Mouse (Mus musculus): ENCODE measurements around the gene Fam163b. TPM values are rescaled to one million over a fixed set of nuclear protein-coding genes. Genes with fewer than 3 reads are reported as not detected.

Gene Fam163b
- polyA plus RNA-seq, 1 experiment from 2014 or later: 3.0 TPM

DNA sequence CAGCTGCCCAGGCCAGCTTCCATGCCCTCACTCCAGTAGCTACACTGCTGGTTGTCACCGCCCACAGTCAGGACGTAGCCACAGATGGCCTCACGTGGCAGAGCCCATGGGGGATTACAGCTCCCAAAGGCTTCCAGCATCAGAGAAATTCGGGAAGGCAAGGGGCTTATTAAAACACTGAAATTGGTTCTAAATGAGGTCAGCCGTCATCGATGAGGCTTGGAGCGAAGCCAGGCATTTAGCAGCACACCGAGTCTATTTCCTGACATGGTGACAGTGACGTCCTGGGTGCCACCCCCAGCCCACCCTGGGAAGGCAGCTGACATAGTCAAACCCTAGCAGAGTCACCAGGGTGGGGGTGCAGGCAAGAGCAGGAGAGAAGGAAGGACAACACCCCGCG is 20.4 kb upstream of the Fam163b start:
- Histone ChIP-seq H3K4me1 (replicated peaks) (peaks cover 12% of the 10 kb centered on the region), H3K27me3 (no peaks in the 10 kb centered on the region), H3K4me2 (no peak overlapping the region), H3K9ac (no peak overlapping the region), H3K9me3 (no peaks in the 10 kb centered on the region), H3K36me3 (no peaks in the 10 kb centered on the region), H3K27ac (replicated peaks) (no peak overlapping the region), H3K4me3 (no peak overlapping the region)
- ATAC-seq (ENCODE audit: low read depth): no peak
- 59% methylated on average over 11 of the region's 11 CpGs for WGBS

DNA sequence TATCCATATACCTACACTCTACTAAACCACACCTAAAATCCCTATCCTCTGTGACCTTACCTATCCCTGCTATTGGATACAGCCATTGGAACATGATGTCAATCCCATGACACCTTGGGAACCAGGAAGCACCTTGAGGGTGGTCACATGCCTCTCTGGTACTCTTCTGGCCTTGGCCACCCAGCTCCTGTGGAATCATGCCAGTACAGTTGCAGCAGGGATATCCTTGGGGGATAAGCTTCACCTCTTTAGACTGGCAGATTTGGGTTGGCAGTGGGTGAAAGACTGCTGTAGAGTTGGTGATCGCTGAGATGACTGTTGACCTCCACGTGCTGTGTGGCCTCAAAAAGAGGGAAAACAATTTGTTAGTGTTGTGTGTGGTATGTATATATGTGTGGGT is 19.2 kb upstream of the Fam163b start:
- no peak overlapping the region for H3K4me2 ChIP-seq
- no peaks in the 10 kb centered on the region for H3K27me3 ChIP-seq
- no peak overlapping the region for H3K9ac ChIP-seq
- peaks cover 6% of the 10 kb centered on the region for H3K4me1 ChIP-seq (replicated peaks)
- H3K4me3 ChIP-seq: no peak overlapping the region
- H3K27ac ChIP-seq (replicated peaks): no peak overlapping the region
- H3K36me3 ChIP-seq: no peaks in the 10 kb centered on the region
- no peaks in the 10 kb centered on the region for H3K9me3 ChIP-seq
- whole genome bisulfite sequencing: 92% methylated on average over 2 of the region's 2 CpGs
- ATAC-seq (ENCODE audit: low read depth): no peak

DNA sequence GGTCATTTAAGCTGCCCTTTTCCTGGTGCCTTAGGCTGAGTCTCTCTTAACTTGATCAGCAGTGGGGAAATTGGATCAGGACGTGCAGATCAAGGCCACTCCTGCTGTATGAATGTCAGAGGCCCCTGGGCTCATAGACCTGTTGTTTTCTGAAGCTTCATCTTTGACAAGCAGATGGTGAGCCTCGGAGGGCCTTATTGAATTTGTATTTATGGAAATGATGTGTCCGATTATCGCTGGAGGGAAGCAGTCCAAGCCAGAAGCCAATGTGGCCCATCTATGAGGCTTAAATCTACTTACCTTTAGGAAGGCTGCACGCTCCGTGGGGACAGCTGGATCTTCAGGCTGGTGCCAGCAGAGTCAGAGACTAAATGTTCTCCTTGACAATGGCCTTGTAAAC is 14.3 kb upstream of the Fam163b start:
- no peak overlapping the region for H3K4me2 ChIP-seq
- no peak overlapping the region for H3K4me3 ChIP-seq
- H3K27ac ChIP-seq (replicated peaks): no peak overlapping the region
- no peaks in the 10 kb centered on the region for H3K27me3 ChIP-seq
- 76% methylated on average over 6 of the region's 6 CpGs for WGBS
- 0 out of 2 replicates have a peak, but pooled peaks cover 4% of the 10 kb centered on the region for H3K4me1 ChIP-seq (replicated peaks)
- no peak for ATAC-seq (ENCODE audit: low read depth)
- H3K9ac ChIP-seq: no peak overlapping the region
- H3K36me3 ChIP-seq: no peaks in the 10 kb centered on the region
- no peaks in the 10 kb centered on the region for H3K9me3 ChIP-seq

DNA sequence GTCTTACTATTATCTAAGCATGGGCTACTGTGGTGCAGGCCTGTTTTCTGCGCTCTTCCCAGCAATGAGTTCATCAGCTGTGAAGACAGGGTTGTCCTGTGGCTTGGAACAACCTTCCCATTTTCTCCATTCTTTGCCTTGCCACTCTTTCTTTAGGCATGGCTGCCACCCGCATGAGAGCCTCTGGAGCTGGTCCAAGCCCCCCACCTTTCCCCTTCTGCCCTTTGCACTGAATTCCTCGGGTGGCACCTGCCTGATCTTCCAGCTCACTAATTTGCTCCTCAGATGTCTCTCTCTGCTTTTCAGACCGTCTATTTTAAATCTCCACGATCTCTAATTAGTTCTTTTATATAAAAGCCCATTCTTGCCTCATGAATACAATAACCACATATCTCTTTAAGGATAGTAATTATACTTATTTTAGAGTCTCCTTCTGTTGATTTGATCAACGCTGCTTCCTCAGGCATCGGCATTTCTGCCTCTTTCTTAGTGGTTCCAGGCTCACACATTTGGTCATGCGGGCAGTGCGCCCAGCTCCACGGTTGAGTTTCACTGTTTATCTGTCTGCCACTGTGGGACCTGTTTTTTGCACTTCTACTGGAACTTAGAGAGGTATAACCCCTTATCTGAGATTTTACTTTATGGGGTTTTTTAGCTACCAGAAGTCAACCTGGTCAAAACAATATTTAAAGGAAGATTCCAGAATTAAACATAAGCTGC is 12.3 kb upstream of the Fam163b start:
- Histone ChIP-seq H3K9ac (no peak overlapping the region), H3K27me3 (no peaks in the 10 kb centered on the region), H3K4me2 (no peak overlapping the region), H3K36me3 (no peaks in the 10 kb centered on the region), H3K9me3 (no peaks in the 10 kb centered on the region), H3K4me3 (no peak overlapping the region), H3K4me1 (replicated peaks) (peaks cover 9% of the 10 kb centered on the region), H3K27ac (replicated peaks) (no peak overlapping the region)
- ATAC-seq (ENCODE audit: low read depth): no peak
- WGBS: 79% methylated on average over 10 of the region's 10 CpGs

DNA sequence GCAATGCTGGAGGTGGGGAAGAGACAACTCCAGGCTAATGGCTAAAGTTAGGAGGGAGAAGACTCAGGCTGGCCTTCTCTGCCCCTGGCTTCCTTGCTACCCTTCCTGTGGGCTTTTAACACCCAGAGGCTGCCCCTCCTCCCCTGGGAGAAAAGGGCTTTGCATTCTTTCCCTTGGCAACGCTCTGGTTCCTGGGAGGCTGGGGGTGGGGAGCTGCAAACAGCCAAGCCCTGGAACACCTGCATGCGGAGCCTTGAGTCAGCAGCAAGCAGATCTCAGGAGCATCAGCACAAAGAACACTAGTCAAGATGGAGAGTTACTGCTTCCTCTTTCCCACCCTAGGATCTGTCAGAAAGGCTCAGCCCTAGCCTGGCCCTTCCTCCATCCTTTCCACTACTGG is 7.2 kb upstream of the Fam163b start:
- Histone ChIP-seq H3K9me3 (no peaks in the 10 kb centered on the region), H3K9ac (no peak overlapping the region), H3K4me3 (no peak overlapping the region), H3K4me1 (replicated peaks) (peaks cover 14% of the 10 kb centered on the region), H3K27me3 (no peaks in the 10 kb centered on the region), H3K4me2 (no peak overlapping the region), H3K36me3 (no peaks in the 10 kb centered on the region), H3K27ac (replicated peaks) (no peak overlapping the region)
- ATAC-seq (ENCODE audit: low read depth): no peak
- 7% methylated on average over 2 of the region's 2 CpGs for WGBS

DNA sequence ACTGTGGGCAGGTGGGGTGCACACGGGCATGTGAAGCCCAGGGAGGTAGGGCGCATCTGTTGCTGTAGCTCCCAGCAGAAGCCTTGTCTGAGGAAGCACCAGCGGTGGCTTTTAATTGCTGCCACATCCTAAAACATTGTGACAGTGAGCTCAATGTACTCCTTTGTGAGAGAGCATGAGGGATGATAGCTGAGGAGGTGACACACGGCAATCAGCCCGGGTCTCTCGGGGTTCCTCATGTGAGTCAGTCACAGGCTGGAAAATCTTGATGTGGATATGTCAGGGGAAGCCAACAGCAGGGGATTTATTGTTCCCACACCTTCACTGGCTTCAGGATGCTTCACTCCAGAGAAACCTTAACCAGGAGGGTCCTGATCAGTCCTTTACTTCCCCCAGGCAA is 4.5 kb upstream of the Fam163b start:
- Histone ChIP-seq H3K27me3 (peaks cover 22% of the 10 kb centered on the region), H3K4me3 (no peak overlapping the region), H3K9me3 (no peaks in the 10 kb centered on the region), H3K9ac (no peak overlapping the region), H3K27ac (replicated peaks) (no peak overlapping the region), H3K4me1 (replicated peaks) (peaks cover 17% of the 10 kb centered on the region), H3K4me2 (no peak overlapping the region), H3K36me3 (no peaks in the 10 kb centered on the region)
- WGBS: 66% methylated on average over 6 of the region's 6 CpGs
- ATAC-seq (ENCODE audit: low read depth): no peak

DNA sequence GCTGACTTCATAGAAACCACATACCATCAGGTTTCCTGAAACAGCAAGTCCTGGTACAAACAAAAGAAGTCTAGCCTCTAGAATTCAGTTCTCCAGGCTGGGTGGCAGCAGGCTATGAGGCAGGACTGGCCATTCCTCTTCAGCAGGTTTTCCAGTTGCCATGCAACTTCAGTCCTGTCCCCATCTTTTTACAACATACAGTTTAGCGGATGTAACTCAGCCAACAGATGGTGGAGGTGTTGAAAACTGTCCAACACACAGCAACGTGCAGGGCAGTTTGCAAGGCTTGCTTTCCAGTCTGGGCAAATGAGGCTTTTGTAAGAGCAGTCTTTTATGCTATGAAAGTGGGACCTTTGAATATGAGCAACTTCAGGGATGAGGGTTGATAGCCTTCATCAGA is 2.7 kb upstream of the Fam163b start:
- H3K27ac ChIP-seq (replicated peaks): no peak overlapping the region
- no peak overlapping the region for H3K4me3 ChIP-seq
- no peaks in the 10 kb centered on the region for H3K9me3 ChIP-seq
- peaks cover 40% of the 10 kb centered on the region for H3K27me3 ChIP-seq
- H3K36me3 ChIP-seq: no peaks in the 10 kb centered on the region
- no peak overlapping the region for H3K9ac ChIP-seq
- WGBS: 68% methylated on average over 2 of the region's 2 CpGs
- no peak overlapping the region for H3K4me2 ChIP-seq
- ATAC-seq (ENCODE audit: low read depth): no peak
- H3K4me1 ChIP-seq (replicated peaks): peaks cover 18% of the 10 kb centered on the region

DNA sequence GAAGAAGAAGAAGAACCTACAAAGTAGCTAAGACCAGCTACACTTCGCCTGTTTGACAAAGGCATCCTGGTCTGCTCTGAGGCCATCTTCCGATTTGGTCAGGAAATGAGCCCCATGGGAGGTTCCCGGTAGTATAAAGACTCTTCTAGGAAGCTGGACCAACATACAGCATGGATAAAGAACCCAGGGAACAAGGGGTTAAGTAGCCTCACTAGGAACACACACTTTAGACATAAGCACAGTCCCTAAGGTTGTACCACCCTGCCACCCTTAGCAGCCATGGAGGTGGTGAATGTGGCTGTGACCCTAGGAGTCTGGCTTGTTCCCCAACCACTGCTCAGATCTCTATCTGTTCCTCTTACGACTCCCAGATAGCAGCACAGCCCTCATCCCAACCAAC is 3.9 kb downstream of the Fam163b start:
- Histone ChIP-seq H3K4me1 (replicated peaks) (peaks cover 16% of the 10 kb centered on the region), H3K27me3 (peaks cover 35% of the 10 kb centered on the region), H3K9me3 (no peaks in the 10 kb centered on the region), H3K27ac (replicated peaks) (no peak overlapping the region), H3K4me2 (no peak overlapping the region), H3K4me3 (no peak overlapping the region), H3K36me3 (no peaks in the 10 kb centered on the region), H3K9ac (no peak overlapping the region)
- no peak for ATAC-seq (ENCODE audit: low read depth)
- WGBS: 63% methylated on average over 4 of the region's 4 CpGs

DNA sequence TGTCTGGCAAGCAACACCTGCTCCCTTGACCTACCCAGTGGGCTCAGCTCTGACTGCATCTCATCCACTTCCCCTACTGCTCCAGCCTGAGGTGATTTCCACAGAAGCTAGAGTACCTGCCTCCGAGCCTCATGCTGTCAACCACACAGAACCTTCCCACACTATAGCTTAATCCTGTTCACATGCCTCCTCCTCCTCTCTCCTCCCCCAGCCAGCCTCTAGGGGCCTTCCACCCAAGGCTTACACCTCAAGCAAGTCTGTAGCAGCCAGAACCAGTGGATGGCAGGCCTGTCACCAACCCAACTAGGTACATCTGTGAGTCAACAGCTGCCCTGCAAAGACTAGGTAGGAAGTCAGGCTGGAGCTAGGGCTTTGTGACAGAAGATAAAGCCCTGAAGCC is 5.5 kb downstream of the Fam163b start:
- peaks cover 21% of the 10 kb centered on the region for H3K27me3 ChIP-seq
- H3K27ac ChIP-seq (replicated peaks): no peak overlapping the region
- ATAC-seq (ENCODE audit: low read depth): no peak
- no peak overlapping the region for H3K4me2 ChIP-seq
- no peak overlapping the region for H3K4me3 ChIP-seq
- H3K9me3 ChIP-seq: no peaks in the 10 kb centered on the region
- H3K9ac ChIP-seq: no peak overlapping the region
- H3K4me1 ChIP-seq (replicated peaks): peaks cover 9% of the 10 kb centered on the region
- WGBS: 83% methylated on average over 1 of the region's 1 CpGs
- H3K36me3 ChIP-seq: no peaks in the 10 kb centered on the region

DNA sequence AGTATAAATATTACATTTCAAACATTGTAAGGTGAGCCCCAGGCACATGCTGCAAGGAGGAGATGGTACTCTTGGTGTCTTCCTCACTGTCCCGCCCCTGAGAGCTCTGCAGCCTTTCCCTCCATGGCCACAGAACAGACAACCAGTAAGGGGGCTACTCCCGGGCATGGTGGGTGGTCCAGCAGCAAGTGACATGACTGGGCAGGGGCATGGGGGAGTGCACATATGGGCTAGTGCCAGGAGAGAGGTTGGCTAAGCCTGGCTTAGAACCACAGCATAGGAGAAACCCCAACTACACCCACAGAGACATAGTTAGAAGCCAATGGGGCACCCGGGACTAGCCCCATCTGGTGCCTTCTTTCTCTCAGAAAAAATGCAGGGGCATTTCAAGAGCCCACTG is 6.0 kb downstream of the Fam163b start:
- 71% methylated on average over 3 of the region's 3 CpGs for WGBS
- Histone ChIP-seq H3K4me2 (no peak overlapping the region), H3K27ac (replicated peaks) (no peak overlapping the region), H3K9ac (no peak overlapping the region), H3K9me3 (no peaks in the 10 kb centered on the region), H3K4me1 (replicated peaks) (peaks cover 7% of the 10 kb centered on the region; the same call in 1 of the 2 replicates), H3K27me3 (peaks cover 17% of the 10 kb centered on the region), H3K36me3 (no peaks in the 10 kb centered on the region), H3K4me3 (no peak overlapping the region)
- no peak for ATAC-seq (ENCODE audit: low read depth)

DNA sequence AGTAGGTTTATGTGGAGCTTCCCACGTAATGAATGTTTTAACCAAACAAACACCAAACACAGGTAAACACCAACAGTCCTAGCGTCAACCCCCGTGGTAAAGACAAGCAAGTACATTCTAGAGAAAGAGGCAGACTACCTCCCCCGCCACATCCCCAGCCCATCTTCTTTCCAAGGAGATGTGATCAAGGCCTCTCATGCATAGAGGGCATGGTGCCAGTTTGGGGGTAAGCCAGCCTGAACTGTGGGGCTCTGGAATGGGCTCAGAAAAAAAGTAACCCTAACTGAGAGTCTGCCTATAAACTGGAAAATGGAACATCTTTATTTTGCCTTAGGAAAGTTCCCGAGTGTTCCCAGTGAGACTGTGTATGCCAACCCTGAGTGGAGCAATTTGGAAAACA is 6.4 kb downstream of the Fam163b start:
- ATAC-seq (ENCODE audit: low read depth): no peak
- H3K36me3 ChIP-seq: no peaks in the 10 kb centered on the region
- no peak overlapping the region for H3K4me2 ChIP-seq
- H3K9ac ChIP-seq: no peak overlapping the region
- no peaks in the 10 kb centered on the region for H3K9me3 ChIP-seq
- H3K4me1 ChIP-seq (replicated peaks): peaks cover 7% of the 10 kb centered on the region; the same call in 1 of the 2 replicates
- WGBS: 85% methylated on average over 5 of the region's 5 CpGs
- no peak overlapping the region for H3K4me3 ChIP-seq
- H3K27ac ChIP-seq (replicated peaks): no peak overlapping the region
- peaks cover 13% of the 10 kb centered on the region for H3K27me3 ChIP-seq

DNA sequence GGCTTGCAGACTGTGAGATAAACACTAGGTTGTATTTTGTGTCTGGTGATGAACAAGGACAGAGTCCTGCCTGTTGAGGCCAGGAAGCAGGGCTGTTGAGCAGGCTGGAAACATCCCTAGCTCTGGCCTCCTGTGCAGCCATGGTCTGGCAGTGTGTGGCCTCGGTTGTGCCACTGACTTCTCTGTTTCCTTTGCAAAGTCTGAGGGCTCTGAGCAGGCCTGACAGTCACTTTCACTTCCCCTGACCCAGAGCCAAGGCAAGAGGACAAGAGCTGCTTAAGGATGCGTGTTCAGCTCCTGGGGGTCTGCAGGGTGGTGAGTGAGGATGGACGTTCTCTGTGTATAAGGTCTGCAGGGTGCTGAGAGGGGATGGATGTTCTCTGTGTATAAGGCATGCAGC is 13.3 kb downstream of the Fam163b start:
- Histone ChIP-seq H3K4me3 (no peak overlapping the region), H3K9ac (no peak overlapping the region), H3K27ac (replicated peaks) (no peak overlapping the region), H3K4me2 (no peak overlapping the region), H3K36me3 (no peaks in the 10 kb centered on the region), H3K9me3 (no peaks in the 10 kb centered on the region), H3K4me1 (replicated peaks) (no peaks in the 10 kb centered on the region), H3K27me3 (no peaks in the 10 kb centered on the region)
- no peak for ATAC-seq (ENCODE audit: low read depth)
- 64% methylated on average over 3 of the region's 3 CpGs for WGBS

DNA sequence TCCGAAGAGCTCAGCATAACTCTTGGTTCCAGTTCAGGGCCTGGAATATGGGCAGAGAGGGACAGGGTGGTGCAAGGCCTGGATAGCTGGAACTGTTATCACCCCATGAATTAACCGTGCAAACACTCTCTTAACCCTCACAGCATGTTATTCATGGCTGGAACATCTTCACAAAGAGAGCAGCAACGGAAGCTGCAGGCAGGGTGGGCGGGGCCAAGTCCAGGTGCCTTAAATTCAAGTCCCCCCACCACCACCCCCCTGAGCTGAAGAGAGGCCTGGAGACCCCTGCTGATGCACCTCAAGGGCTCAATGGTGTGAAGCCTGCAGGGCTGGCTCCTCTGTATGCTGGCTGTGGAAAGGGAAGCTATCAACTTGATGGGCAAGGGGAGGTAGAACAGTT is 15.8 kb downstream of the Fam163b start:
- Histone ChIP-seq H3K4me2 (no peak overlapping the region), H3K4me3 (no peak overlapping the region), H3K36me3 (no peaks in the 10 kb centered on the region), H3K9me3 (no peaks in the 10 kb centered on the region), H3K27ac (replicated peaks) (no peak overlapping the region), H3K4me1 (replicated peaks) (peaks cover 21% of the 10 kb centered on the region), H3K27me3 (no peaks in the 10 kb centered on the region), H3K9ac (no peak overlapping the region)
- 47% methylated on average over 4 of the region's 4 CpGs for WGBS
- ATAC-seq (ENCODE audit: low read depth): no peak
